Mouse (Mus musculus) megakaryocyte, embryonic 14.5 days (primary cell): ENCODE results near the gene Tmem200b.

Source experiments
- FLI1 ChIP-seq: IDR thresholded peaks from 2 replicates; pipeline ENCODE4 v1.6.1; 2012; ENCODE audit warnings: low read length, inconsistent platforms, mixed read lengths
- GATA1 ChIP-seq: IDR thresholded peaks from 3 replicates; pipeline ENCODE4 v1.6.1; 2012; ENCODE audit warnings: mixed read lengths, low read length, inconsistent platforms, borderline replicate concordance

DNA sequence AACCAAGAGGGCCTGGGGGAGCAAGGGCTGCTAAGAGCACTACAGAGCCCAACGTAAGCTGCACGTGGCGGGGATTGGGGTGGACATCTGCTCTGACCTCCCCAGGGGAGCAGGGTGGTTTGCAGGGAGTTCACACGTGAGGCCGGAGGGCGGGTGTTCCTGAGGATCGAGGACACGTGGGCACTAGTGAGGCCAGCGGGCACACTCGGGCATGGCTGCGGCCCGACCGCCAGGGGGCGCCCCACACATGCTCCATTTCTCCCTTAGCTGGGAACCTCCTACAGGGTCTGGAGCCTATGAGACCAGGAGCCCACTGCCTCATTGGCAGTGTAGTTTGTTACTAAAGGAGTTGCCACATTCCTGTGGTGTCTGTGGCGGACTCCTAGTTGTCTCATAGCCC is 5.1 kb upstream of the Tmem200b start:
- TF ChIP-seq FLI1 (no peak), GATA1 (no peak)
